Mouse (Mus musculus) thymus, postnatal 36 days (tissue): Measurements from ENCODE around the gene Prkcq.
"Not testable (repeated sequence)": the region's sequence is repeated elsewhere in the genome, so short reads cannot be mapped to it uniquely, and the experiment has no call there.

Experiments
- DNase-seq, 2 experiments: peaks; one replicate each; pipeline ENCODE4 v3.0.0; 2022; ENCODE audit warnings: mixed read lengths in 2 of 2

The Prkcq gene

DNA sequence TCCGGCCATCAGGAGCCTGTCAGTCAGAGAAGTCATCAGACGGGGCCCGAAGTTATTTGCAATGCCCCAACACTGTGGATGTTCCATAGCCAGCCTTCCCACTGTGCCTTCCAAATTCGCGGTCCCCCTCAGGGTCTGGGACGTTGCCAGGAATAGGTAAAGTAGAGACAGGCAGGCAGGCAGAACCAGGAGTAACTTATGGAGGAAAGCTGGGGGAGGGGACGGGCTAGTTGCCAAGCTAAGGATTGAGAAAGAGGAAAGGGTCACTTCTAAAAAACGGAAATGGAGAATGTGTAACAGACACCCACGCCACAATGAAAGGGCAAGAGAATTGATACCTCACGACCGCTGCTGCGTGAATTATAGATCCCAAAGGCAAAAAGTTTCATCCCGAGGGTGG lies 121.2 kb downstream of the Prkcq start:
- DNase-seq = no peak

DNA sequence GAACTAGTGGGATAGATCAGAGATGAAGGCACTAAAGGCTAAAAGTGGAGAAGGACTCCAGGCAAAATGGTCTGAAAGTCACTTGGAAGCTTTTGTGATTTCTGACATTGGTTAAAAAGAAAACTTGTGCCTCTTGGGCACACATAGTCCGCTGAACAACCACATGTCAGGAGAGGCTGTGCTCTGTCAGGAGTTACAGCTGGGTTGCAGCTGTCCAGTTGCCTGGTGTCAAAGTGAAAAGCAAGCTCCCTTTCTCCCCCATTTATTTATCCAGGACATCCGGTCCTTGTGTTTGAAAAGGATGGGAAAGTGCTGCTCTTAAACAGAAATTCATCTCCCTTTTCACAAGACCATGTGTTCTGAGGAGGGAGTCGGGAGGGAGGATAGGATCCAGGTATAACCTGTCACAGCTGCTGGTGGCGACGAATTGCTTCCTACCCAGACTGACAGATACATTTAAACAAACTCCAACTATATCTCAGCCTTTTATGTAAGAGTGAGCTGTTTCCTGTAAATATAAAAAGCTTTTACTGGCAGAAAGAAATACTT lies 122.8 kb downstream of the Prkcq start:
- no peak for DNase-seq

DNA sequence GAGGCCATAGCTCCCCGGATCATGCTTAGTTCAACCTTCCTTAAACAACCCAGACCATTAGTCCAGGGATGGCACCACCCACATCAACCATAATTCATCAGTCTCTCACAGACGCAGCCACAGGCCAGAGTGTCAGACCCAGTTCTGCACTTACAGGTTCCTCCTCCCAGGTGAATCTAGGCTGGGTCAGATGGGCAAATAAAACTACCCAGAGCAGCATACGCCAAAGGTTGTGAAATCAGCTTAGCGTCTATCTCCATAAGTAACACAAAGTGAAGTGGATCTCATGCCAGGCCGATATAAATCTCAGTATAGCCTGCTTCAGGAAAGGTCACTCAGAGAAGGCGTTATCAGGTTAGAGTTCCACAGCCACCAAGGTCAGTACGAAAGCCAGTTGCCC lies 126.9 kb downstream of the Prkcq start:
- DNase-seq = no peak

DNA sequence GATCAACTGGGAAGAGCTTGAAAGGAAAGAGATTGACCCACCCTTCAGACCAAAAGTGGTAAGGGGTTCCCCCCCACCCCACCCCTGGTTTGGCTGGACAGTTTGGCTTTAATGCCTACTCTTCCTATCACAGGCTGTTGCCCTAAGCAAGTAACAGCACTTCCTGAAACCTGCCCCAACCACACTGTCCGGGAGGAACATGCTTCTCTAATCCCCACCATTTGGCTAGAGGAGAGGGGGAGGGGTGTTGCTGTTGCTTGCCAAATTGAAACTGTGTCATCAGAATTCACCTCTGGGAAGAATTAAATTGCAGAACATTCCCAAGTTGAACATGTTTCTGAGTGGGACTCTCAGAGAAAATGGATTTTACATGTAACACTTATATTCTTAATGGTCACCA lies 127.5 kb downstream of the Prkcq start:
- no peak for DNase-seq

DNA sequence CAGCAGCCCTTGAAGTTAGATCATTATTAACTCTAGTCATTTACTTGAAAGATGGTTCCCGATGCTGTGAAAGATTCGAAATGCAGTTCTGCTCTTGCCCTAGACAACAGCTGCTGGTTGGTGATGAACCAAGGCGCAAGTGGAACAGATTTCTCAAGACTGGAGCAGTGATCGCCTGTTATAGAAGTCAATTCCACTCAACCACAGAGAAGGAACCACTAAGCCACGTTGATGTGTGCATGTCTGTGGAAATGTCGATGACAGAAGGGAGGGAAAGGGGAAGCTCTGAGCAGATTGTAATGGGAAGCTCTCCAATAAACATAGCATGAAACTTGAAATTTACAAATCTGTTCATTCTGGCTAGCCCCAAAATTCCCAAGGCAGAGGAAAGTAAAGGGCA lies 128.5 kb downstream of the Prkcq start:
- DNase-seq = no peak

DNA sequence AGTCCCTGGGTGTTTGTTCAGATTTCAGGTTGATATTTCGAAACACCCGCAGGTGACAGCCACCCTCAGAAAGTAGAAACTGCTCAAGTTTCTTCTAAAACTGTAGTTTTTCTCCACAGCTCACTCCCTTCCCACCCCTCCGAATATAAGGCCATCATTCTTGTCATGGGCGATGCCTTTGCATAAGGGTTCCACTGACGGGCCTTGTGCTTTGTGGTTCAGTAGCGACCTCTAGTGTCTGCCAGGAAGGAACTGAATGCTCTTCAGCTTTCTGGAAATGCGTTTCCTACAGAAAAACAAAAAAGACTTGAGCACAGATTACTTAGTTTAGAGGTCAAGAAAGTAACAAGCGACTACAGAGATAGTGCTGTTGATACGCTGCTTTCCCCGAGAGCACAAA lies 148.3 kb downstream of the Prkcq start:
- DNase-seq = peak; percentile 33 to 38

DNA sequence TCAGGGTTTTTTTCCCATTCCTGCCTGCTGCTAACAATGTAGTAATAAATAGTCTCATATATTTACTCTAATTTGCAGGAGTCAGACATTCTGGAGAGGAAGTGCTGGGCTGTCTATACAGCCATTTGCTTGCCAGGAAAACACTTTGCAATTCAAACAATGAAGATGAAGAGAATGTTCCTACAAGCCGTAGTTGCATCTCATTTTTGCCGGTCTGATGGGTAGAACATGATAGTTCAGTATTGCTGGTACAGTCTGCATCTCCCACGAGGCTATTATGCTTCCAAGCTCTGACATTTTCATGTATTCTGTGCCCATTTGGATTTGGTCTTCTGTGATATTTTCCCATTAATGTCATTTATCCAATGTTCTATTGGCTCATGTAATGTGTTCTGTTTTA lies 150.5 kb downstream of the Prkcq start:
- DNase-seq = no peak

DNA sequence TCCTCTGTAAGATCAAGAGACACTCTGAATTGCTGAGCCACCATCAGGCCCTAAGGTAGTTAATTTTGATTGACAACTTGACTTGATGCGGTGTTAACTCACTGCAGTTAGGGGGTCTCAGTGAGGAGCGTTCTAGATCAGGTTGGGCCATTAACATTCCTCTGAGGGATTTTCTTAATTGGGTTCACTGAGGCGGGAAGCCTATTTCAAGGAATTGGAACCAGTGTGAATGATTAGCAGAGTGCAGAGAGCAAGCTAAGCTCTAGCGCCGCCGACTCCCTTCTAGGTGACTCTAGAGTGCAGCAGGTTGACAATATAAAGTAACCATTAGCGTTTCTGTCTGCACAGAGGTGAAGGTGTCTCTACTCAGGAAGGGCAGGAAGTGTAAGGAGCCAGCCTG lies 155.4 kb downstream of the Prkcq start:
- no peak for DNase-seq

DNA sequence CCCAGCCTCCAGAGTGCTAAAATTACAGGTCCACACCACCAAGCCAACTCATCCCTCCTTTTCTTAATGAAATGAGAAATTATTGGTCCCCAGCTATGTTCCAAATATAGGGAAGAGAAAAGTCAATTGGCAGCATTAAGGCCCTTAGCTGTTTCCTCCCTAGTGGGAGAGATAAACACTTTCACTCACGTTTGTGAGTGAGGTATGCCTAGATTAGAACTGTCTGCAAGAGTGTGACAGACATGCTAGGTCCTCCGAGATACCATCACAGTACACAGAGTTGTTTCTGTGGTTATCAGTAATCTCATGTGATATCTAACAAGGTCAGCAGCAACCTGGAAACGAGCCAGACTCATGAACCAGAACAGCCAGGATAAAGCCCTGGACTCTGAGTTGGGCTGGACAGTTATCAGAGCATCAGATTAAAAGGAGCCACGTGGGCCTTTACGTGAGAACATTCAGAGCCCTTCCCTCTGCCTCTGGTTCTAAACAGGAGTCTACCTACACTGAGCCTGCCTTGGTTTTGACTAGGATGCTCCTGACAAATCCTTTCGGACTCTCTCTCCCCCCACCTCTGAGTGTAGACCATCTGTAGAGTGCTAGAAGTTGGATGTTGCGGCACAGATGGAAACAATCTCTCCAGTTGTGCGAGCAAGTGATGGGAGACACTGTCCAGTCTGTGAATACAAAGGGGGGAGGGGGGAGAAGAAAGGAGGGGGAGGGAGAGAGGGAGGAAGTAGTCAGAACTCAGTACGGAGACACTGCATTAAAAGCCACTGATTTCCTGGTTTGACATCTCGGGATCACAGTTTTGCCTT lies 157.7 kb downstream of the Prkcq start:
- DNase-seq = no peak

DNA sequence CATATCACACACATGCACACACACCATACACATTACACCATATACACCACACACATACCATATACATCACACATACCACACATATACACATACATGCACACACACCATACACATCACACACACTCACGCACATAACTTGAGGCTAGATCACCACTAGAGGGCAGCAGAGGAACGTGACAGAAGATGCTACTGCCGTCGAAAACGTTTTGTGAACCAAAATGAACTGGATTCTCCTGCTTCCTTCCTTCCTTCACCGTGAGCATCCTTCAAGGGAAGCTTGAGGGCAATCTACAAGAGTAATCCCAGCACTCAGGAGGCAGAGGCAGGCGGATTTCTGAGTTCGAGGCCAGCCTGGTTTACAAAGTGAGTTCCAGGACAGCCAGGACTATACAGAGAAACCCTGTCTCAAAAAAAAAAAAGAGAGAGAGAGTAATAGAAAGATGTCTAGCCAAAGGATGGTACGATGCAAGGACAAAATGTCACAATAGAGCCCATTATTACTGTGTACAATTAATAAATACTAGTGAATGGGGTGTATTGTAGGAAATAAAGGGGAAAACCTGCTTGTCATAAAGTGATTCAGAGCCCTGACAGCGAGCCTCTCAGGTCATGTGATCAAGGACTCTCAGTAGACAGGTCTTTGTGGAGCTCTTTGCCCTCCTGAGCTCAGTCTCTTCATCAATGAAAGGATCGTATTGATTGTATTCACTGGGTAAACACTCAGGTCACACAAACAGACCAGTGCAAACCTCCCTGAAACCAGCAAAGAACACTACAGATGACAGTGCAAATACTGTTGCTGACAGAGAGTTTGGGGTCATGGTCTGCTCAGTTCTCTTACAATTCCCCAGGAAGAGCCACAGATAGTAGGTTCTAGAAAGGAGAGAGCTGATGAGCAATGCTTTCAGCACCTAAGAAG lies 159.9 kb downstream of the Prkcq start:
- DNase-seq = peak; percentile 33 to 47

DNA sequence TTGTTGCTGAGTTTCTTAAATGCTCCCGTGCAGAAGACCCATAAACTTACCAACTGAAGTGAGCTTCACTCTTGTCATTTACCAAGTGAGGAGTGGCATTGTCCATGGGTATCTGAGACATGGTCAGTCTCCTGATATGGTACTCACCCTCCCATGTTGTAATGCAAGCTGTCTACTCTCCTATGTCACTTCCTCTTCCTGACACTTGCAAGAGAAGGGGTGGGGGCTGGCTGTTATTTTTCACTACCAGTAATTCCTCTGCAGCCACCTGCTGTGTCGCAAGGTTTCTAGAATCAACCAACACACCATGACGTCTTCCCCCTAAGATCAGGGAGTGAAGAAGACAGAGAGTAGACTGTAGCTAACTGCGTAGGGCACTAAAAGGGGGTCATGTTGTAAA lies 160.6 kb downstream of the Prkcq start:
- peak in 1 of 2 experiments; percentile 8 for DNase-seq

DNA sequence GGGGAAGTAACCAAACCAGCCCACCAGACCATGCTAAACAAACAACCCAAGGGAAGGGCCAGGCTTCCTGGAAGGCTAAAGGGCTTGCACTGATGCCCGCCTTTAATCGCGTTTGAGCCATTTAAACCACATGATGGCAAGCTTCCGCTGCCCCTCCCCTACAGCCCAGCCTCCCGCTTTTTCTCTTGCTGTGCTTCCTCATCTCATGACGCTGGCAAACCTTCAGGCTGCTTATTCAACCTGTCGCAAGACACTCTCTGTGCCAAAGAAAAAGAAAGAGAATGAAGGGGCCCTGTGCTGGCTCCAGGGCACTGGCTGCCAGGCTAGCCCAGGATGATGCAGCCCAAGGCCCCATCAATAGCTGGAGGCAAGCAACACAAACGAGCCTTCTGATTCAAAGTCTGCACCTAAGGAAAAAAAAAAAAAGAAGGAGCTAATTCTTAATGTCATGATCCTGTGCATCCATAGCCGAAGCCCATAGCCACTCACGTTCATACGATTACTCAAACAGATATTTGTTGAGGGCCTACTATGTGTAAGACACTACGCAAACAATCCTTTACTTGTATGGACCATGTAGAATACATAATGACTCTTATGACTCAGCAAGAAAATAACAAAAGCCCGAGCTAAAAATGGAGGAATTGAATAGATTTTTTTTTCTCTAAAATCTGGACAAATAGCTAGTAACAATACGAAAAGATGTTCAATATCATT lies 161.6 kb downstream of the Prkcq start:
- DNase-seq = peak; percentile 29 to 33

DNA sequence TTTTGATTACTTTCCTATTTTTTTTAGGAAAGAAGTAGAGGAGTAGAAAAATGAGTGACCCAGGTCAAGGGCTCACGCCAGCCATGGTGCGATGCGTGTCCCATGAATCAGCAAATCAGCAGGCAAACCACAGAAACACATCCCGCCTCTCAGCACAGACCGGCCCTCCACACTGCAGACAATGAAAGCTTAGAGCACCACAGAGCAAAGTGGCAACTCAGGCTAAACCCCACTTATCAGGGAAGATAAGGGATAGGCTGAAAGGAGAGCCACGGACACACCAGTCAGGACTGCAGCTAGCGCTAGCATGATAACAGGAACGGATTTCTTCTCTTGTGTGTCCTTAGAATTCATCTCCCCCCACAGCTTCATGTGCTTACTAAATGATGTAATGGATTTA lies 164.4 kb downstream of the Prkcq start:
- no peak for DNase-seq

DNA sequence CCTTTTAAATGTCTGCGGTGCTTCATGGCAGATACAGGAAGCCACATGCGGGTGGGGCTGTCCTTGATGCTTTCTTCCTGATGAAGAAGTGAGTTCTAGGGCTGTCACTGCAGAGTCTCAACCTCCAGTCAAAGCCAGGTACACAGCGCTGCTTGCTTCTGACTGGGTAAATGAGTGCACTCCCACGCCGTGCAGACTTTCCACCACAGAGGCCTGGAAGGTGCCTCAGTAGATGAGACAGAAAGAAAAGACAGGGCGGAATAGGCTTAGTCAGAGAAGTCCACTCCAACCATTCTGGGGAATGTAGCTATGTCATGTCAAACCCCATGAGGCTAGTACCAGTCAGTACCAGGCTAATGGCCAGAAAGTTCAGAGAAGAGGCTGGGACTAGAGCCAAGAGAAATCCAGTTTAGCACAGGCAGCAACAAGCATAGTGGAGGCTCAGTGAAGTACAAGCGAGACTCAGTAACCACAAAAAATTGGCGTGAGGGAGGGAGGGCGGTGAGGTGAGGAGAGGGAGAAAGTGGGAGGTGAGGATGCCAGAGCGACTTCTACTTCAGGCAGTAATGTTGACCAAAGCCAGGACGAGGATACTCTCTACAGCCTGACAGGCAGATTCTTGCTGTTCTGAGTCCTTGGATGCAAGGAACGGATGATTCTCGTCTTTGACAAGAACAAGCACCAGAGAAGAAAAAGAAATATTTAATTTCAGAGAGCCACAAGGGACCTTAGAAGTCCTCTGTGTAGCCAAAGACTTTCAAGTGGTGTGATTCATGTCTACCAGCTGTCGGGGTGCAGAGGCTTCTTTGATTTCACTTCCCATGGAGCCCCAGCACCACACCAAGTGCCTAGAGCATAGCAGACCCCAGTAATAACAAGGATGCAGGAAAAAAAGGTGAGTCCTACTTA lies 167.3 kb downstream of the Prkcq start:
- DNase-seq = peak; percentile 49 to 58

DNA sequence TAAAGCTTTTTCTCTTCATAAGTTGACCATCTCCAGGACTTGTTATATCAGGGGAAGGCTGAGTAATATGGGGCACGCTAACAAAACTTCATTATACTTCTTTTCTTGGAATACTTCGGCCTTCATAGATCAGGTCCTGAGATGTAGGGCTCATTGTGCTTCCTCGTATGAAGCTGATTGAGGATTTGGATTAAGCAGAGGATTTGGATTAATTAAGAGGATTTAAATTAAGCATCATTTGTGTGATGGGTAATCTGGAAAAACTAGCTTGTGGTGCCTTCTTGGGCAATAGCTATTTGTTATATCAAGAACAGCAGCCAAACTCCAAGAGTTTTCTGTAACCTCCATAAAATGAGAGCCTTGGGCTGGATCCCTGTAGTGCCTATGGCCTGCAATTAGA lies 172.8 kb downstream of the Prkcq start:
- no peak for DNase-seq

DNA sequence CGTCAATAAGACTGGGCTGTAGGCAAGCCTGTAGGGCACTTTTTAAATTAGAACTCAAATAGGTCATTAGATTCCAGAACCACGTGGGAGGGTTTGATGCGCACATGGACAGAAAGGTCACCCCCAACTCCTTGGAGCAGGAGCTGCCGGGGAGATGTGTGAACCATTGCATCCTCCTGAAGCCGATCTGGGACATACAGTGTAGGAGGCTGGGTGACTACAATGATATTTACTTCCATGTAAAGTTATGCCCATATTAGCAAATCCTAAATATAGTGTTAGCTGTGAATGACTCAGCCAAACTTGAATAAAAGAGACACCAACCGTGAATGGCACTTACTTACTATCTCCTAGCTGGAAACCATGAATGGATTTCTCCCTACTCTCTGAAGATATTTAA lies 174.5 kb downstream of the Prkcq start:
- DNase-seq = not testable (repeated sequence)

DNA sequence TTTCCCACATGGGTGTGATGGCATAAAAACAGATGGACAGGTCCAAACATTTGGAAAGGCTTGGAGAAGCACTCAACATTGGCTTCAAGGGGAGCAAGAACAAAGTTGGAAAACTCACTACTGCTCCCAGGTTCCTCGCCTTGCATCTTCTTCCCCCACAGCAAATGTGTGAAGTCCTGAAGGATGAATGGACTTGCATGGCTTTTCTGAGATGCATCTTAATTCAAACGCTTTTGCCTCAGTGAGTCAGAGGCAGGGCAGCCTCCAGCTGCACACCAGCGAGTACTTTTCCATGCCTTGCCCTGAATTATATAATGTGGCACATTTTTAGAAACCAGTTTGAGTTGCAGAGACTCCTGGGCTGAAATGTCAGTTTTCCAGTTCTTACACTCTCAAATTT lies 175.9 kb downstream of the Prkcq start:
- DNase-seq = no peak
